8 mouse cellular contexts compared by ENCODE assay signal in genomic region chr2:50296109-50296986, GRCm38 (mm10). TPM values are rescaled to one million over a fixed set of nuclear protein-coding genes. Genes with fewer than 3 reads are reported as not detected.
DNase-seq lines count a peak whose midpoint lies in the region; ATAC-seq and TF ChIP-seq lines count a peak whose summit lies in the region.

TSS of gene Mmadhc (minus strand) at chr2:50296801.

- H3K27ac ChIP-seq in brown adipose tissue, adult 24 weeks (replicated peaks; ENCODE audit: low read depth, low read length): peak within 1 kb of the TSS; percentile 94
- H3K27ac ChIP-seq in heart, embryonic 13.5 days (replicated peaks): peak within 1 kb of the TSS; percentile 94
- peak within 1 kb of the TSS; percentile 71 for H3K27ac ChIP-seq in liver, embryonic 14.5 days
- peak within 1 kb of the TSS; percentile 73 for H3K27ac ChIP-seq in neural tube, embryonic 11.5 days (ENCODE audit: low read depth, low read length)
- peak within 1 kb of the TSS; percentile 96 for H3K27ac ChIP-seq in stomach, postnatal 0 days (replicated peaks)

- H3K4me1 ChIP-seq in brown adipose tissue, adult 24 weeks (ENCODE audit: control insufficient read depth, insufficient read depth, insufficient read length, low read length): peaks cover 7% of the 10 kb centered on the region
- H3K4me1 ChIP-seq in heart, embryonic 13.5 days: peaks cover 35% of the 10 kb centered on the region
- peaks cover 13 to 19% of the 10 kb centered on the region in 2 experiments for H3K4me1 ChIP-seq in liver, embryonic 14.5 days (replicated peaks; ENCODE audit: control insufficient read depth in 2 of 2, insufficient read depth in 2 of 2, low read length in 1 of 2)
- peaks cover 10% of the 10 kb centered on the region for H3K4me1 ChIP-seq in neural tube, embryonic 11.5 days (ENCODE audit: control insufficient read depth, insufficient read depth, low read length)
- H3K4me1 ChIP-seq in stomach, postnatal 0 days (replicated peaks; ENCODE audit: control insufficient read depth, insufficient read depth): peaks cover 4% of the 10 kb centered on the region; the same call in 1 of the 2 replicates

- TF ChIP-seq EP300 in liver, embryonic 14.5 days (IDR thresholded peaks at IDR 0.05; ENCODE audit: low read depth): no peak
- no peak for TF ChIP-seq EP300 in stomach, postnatal 0 days (optimal IDR thresholded peaks at IDR 0.05)

- no peaks in the 10 kb centered on the region for H3K9me3 ChIP-seq in heart, embryonic 13.5 days
- H3K9me3 ChIP-seq in liver, embryonic 14.5 days (ENCODE audit: control insufficient read depth, low read length): no peaks in the 10 kb centered on the region
- no peaks in the 10 kb centered on the region for H3K9me3 ChIP-seq in neural tube, embryonic 11.5 days (ENCODE audit: control insufficient read depth, low read length)
- H3K9me3 ChIP-seq in stomach, postnatal 0 days (ENCODE audit: control insufficient read depth, low read length): no peaks in the 10 kb centered on the region

- H3K36me3 ChIP-seq in heart, embryonic 13.5 days: peaks cover 3% of the 10 kb centered on the region
- H3K36me3 ChIP-seq in liver, embryonic 14.5 days (replicated peaks; ENCODE audit: control insufficient read depth, insufficient read depth, low read depth): peaks cover under 1% of the 10 kb centered on the region; the same call in 1 of the 2 replicates
- no peaks in the 10 kb centered on the region; the same call in 1 of the 2 replicates for H3K36me3 ChIP-seq in neural tube, embryonic 11.5 days (ENCODE audit: control insufficient read depth, insufficient read depth, low read length)
- H3K36me3 ChIP-seq in stomach, postnatal 0 days (ENCODE audit: control insufficient read depth, insufficient read depth, low read length): peaks cover under 1% of the 10 kb centered on the region; the same call in 1 of the 2 replicates

- peak; percentile 92 for ATAC-seq in CD4-positive, CD25-positive, alpha-beta regulatory T cell, adult 4 months
- peak; percentile 90 for ATAC-seq in heart, embryonic 13.5 days (ENCODE audit: extremely low read depth, insufficient number of reproducible peaks, low FRiP score, low TSS enrichment)
- ATAC-seq in liver, embryonic 14.5 days (ENCODE audit: insufficient read depth): peak; percentile 97
- ATAC-seq in neural tube, embryonic 11.5 days (ENCODE audit: insufficient read depth, low FRiP score, low TSS enrichment): peak; percentile 93
- peak; percentile 97 for ATAC-seq in stomach, postnatal 0 days (ENCODE audit: low FRiP score, low TSS enrichment)

- H3K4me2 ChIP-seq in heart, embryonic 13.5 days: peak within 1 kb of the TSS; percentile 86
- H3K4me2 ChIP-seq in liver, embryonic 14.5 days (ENCODE audit: low read depth): peak within 1 kb of the TSS; percentile 73
- H3K4me2 ChIP-seq in neural tube, embryonic 11.5 days (ENCODE audit: low read depth): peak within 1 kb of the TSS; percentile 70
- H3K4me2 ChIP-seq in stomach, postnatal 0 days (replicated peaks; ENCODE audit: low read depth): peak within 1 kb of the TSS; percentile 54

- H3K9ac ChIP-seq in heart, embryonic 13.5 days: peak within 1 kb of the TSS; percentile 95
- peak within 1 kb of the TSS; percentile 80 for H3K9ac ChIP-seq in liver, embryonic 14.5 days (replicated peaks)
- peak within 1 kb of the TSS; percentile 93 for H3K9ac ChIP-seq in neural tube, embryonic 11.5 days (ENCODE audit: low read length)
- peak within 1 kb of the TSS; percentile 93 for H3K9ac ChIP-seq in stomach, postnatal 0 days (ENCODE audit: low read length)

- TF ChIP-seq CTCF in liver, embryonic 14.5 days (IDR thresholded peaks at IDR 0.05; ENCODE audit: low read depth): peak; percentile 16
- 0 out of 2 replicates have a peak, but pooled peaks have one; percentile 1 for TF ChIP-seq CTCF in stomach, postnatal 0 days (IDR thresholded peaks at IDR 0.05; ENCODE audit: low read depth)

- no peaks in the 10 kb centered on the region for H3K27me3 ChIP-seq in heart, embryonic 13.5 days (replicated peaks)
- H3K27me3 ChIP-seq in liver, embryonic 14.5 days (ENCODE audit: control insufficient read depth, insufficient read depth, low read length): no peaks in the 10 kb centered on the region
- H3K27me3 ChIP-seq in neural tube, embryonic 11.5 days (ENCODE audit: control insufficient read depth, insufficient read depth, low read length): no peaks in the 10 kb centered on the region
- H3K27me3 ChIP-seq in stomach, postnatal 0 days (ENCODE audit: control insufficient read depth, insufficient read depth, low read length): no peaks in the 10 kb centered on the region

- under 1% methylated on average over 58 of the region's 58 CpGs for WGBS in heart, embryonic 13.5 days
- WGBS in liver, embryonic 14.5 days (ENCODE audit: insufficient replicate concordance): under 1% methylated on average over 58 of the region's 58 CpGs
- under 1% methylated on average over 52 of the region's 58 CpGs for WGBS in neural tube, embryonic 11.5 days
- WGBS in stomach, postnatal 0 days: under 1% methylated on average over 56 of the region's 58 CpGs

- peak within 1 kb of the TSS; percentile 97 for H3K4me3 ChIP-seq in brown adipose tissue, adult 24 weeks (ENCODE audit: insufficient read depth, low read depth, low read length)
- peak within 1 kb of the TSS; percentile 82 for H3K4me3 ChIP-seq in heart, embryonic 13.5 days
- H3K4me3 ChIP-seq in liver, embryonic 14.5 days (ENCODE audit: insufficient read depth in 1 of 2, low read depth in 2 of 2, low read length in 2 of 2): peak within 1 kb of the TSS; percentile 83 to 93
- H3K4me3 ChIP-seq in neural tube, embryonic 11.5 days (ENCODE audit: low read depth, low read length): peak within 1 kb of the TSS; percentile 89
- peak within 1 kb of the TSS; percentile 83 for H3K4me3 ChIP-seq in stomach, postnatal 0 days (ENCODE audit: low read depth, low read length)

- peak; percentile 76 for DNase-seq in fat pad, adult 2 months (ENCODE audit: extremely low read depth, low read depth, low spot score)
- DNase-seq in kidney, postnatal 10 days: peak; percentile 96
- DNase-seq in liver, embryonic 14.5 days (ENCODE audit: low read depth in 3 of 3, low spot score in 3 of 3): peak; percentile 87 to 92 (median 90)
- DNase-seq in neural tube, embryonic 11.5 days (ENCODE audit: low spot score): peak; percentile 94
- peak; percentile 96 for DNase-seq in stomach, postnatal 0 days (ENCODE audit: low spot score)

RNA-seq across cellular contexts. Expression of gene Mmadhc, which starts in this region (rescaled TPM):
- 10 to 100 TPM; 46.5 to 48.3 TPM for polyA plus RNA-seq in CD4-positive, CD25-positive, alpha-beta regulatory T cell, adult 4 months (2017; shearing (Covaris generic))
- polyA plus RNA-seq in brown adipose tissue, adult 24 weeks (2012; ENCODE audit: insufficient read depth, insufficient read length, missing spikeins): 129 and 131 TPM in 2 replicates
- 125 and 142 TPM in 2 replicates for polyA plus RNA-seq in heart, embryonic 13.5 days (2015; fragmentation: Nextera tagmentation; extraction: Ambion mirVana)
- 38.0 and 43.7 TPM in 2 replicates for polyA plus RNA-seq in liver, embryonic 14.5 days (2012; rRNA removed)
- 79.7 TPM in 2 replicates for polyA plus RNA-seq in liver, embryonic 14.5 days (2014; fragmentation: Nextera tagmentation; extraction: Ambion mirVana)
- 173 and 178 TPM in 2 replicates for polyA plus RNA-seq in neural tube, embryonic 11.5 days (2014; fragmentation: Nextera tagmentation; extraction: Ambion mirVana)
- 147 and 149 TPM in 2 replicates for polyA plus RNA-seq in stomach, postnatal 0 days (2015; fragmentation: Nextera tagmentation; extraction: Ambion mirVana)

Comparison
In these comparisons a context has a peak if more than half of its experiments do, and no peak if none do; other contexts are left out.
1. Peak in every context shown above with its lines: DNase-seq, ATAC-seq, H3K4me3 ChIP-seq and H3K27ac ChIP-seq.